Mouse (Mus musculus) heart, postnatal 36 days (tissue): ENCODE data around the gene Tmem159. TPM values are rescaled to one million over a fixed set of nuclear protein-coding genes. Genes with fewer than 3 reads are reported as not detected.
A peak's percentile ranks its signal among the peaks of the same experiment; 100 is the strongest.

Experiments
- DNase-seq, 2 experiments: peaks; one replicate each; pipeline ENCODE4 v3.0.0; 2021 to 2022
- intact Hi-C: fragments of 180-260 bp; cut with DNase I; formaldehyde crosslinking; loops from one replicate; pipeline ENCODE4 v1.15.1; 2025
- total RNA-seq, 2 experiments: library from RNA; stranded (reverse); gene quantifications; 2 replicates each; pipeline ENCODE4 v1.2.3; 2021

Tmem159 gene
- total RNA-seq, 2 experiments from 2014 or later, result 24.1 to 54.3 TPM

DNA sequence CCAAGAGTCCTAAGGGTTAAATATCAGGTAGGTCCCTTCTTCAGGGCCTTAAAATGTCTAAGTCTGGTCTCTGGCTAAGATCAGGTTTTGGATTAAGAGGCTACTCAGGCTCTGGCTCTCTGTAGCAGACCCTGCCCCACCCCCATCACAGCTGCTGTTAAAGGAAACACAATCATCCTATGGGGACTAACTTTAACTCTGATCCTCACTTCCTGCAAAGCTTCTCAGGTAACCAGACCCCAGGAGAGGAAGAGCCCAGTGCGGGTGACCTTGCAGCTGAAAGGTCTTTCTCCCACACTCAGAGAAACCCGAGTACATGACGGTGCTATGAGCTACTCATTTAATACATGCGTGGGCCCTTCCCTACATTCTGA is 25.5 kb downstream of the Tmem159 start:
- no peak for DNase-seq
- intact Hi-C loops, result no loop called here

DNA sequence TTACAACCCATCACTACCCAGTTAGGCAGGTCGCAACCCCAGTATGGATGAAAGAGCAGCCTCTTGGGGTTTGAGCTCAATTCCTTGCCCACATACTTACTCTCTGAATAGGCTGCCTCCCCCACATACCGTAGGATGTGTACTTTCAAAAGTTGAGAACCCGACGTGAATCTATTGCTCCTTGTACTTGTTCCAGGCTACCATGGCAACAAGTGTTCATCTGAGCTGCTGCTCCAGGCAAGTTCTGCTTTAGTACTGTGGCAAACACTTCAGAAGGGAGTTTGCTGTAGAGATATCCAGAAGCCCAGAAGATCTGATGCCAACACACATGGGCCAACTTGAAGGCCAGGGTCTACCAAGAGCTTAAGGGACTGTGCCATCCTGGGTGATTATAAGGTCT is 26.8 kb downstream of the Tmem159 start:
- intact Hi-C loops, result no loop called here
- no peak for DNase-seq

- no peak for DNase-seq
- intact Hi-C loops, result no loop called here
These were observed 40.6 kb downstream of the Tmem159 start for GRCm38 (mm10) chr7:120142743-120143142.

DNA sequence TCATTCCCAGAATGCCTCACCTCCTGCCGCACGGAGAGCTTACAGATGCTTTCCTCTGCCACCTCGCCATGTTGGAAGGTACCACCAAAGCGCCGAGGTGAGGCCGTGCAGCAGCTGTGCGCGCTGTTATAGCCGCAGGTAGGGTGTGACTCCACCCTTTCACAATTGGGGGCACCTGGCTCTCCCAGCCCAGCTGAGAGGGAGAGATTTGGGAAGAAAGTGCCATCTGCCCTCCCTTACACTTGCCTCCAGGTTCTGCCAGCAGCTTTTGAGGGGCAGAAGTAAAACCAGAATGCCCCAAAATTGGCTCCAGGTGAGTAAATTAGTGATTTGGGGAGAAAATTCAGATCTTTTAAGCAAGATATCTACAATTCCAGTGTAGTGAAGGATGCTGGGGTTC is 43.0 kb downstream of the Tmem159 start, which contains the start of gene Zp2:
Gene Zp2 (minus strand): TSS at position 101 of the 400 bp plus-strand sequence.
- DNase-seq, result no peak
- intact Hi-C loops, result no loop called here

DNA sequence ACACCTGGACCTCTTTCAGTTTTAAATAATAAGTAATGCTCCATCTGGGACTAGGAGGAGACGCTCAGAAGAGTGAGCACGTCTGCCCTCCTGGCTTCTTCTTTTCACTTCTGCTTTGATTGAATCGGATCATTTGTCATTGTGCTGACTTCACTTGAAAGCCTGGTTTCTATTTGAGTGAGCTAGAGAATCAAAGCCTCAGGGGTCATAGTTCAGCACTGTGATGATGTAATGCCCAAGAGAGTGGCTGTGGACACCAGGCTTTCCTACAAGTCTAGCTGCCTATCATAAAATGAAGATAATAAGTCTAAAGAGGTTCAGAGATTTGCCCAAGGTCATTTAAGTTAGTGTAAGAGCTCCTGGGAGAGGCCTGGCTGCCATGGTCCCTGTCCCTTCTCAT is 48.1 kb downstream of the Tmem159 start:
- intact Hi-C loops, result no loop called here
- peak in 1 of 2 experiments; percentile 5 for DNase-seq

- no peak for DNase-seq
- intact Hi-C loops, result no loop called here
These were observed 48.7 kb downstream of the Tmem159 start for GRCm38 (mm10) chr7:120150898-120151297.

- intact Hi-C loops, result no loop called here
- no peak for DNase-seq
These were observed 54.8 kb downstream of the Tmem159 start for GRCm38 (mm10) chr7:120156841-120157409.

GRCm38 (mm10) chr7:120157575-120158061 is 55.5 kb downstream of the Tmem159 start:
- intact Hi-C loops, result no loop called here
- DNase-seq, result no peak

DNA sequence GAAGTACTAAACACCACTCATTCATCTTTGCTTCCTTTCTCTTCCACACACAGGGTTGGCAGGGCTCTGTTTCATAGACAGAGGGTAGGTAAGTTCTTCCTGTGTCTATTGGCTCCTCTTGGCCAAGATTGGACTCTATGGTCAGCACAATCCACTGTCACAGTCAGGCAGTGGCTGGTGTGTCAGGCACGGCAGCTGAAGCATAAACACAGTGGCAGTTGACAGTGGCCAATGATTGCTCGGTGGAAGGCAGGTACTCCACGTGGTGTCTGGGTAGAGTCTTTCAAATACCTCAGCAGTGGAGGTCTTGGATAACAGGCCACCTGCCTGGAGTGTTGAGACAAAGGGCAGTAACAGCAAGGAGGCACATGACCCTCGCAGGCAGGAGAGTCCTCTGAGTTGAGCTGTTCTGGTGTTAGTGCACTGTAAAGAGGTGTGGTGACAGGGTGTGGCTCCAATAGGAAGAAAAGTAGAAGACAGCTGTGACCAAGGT is 56.0 kb downstream of the Tmem159 start:
- intact Hi-C loops, result no loop called here
- no peak for DNase-seq

DNA sequence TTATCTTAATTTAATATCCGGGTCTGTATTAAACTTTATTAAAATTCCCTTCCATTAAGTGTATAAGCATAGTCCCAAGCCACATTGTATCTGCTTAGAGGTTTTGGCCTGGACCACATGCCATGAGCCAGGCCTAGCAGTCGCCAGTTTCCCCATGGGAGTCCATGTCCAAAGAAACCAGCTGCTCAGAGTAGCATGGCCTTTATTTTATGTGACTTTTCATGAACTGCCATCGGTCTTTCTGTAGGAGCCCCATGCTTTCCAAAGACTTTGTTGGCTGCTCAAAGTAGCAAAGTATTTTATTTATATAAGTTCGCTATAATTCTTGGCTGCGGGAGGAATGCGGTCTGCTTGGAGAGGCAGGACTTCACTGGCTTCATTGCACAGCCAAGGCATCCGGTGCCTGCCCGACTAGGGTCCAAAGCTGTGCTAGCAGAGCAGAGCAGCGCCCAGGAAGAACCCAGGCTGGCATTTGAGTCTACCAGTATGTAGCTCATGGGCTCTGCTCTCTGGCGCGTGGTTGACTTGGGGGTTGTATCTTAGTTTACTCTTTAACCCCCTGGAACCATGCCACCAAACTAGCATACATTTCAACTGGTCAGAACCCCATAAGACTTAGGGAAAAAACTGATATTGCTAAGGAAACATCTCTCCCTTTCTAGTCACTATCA is 61.6 kb downstream of the Tmem159 start:
- intact Hi-C loops, result no loop called here
- DNase-seq, result no peak

Other genes with a start within 250 kb of the Tmem159 start
- gene Lyrm1, start 206.5 kb upstream of the Tmem159 start, total RNA-seq, result 1 to 10 TPM; 7.9 to 9.0 TPM
- gene Dcun1d3, start 206.1 kb upstream of the Tmem159 start, total RNA-seq, result 10 to 100 TPM in 1 of 2 experiments, 1 to 10 TPM in 1; 9.2 to 14.5 TPM
- gene Dnah3, start 7.1 kb upstream of the Tmem159 start, total RNA-seq, result not detected
- gene Zp2, start 42.9 kb downstream of the Tmem159 start, total RNA-seq, result 1 to 10 TPM in 1 of 2 experiments, under 1 TPM in 1; 0.65 to 1.8 TPM
- gene Anks4b, start 71.5 kb downstream of the Tmem159 start, total RNA-seq, result under 1 TPM in 1 of 2 experiments, not detected in 1; 0.19 TPM
- gene Crym, start 99.8 kb downstream of the Tmem159 start, total RNA-seq, result under 1 TPM; 0.27 to 1.00 TPM
- gene Abca14, start 101.6 kb downstream of the Tmem159 start, total RNA-seq, result not detected
- not detected for gene Abca15, start 226.3 kb downstream of the Tmem159 start, total RNA-seq